ENCODE assay signal across 19 mouse cellular contexts in genomic region chr6:84144393-84144792, GRCm38 (mm10).
"Had no signal": no experiment of that assay in that cellular context is flagged by ENCODE, and none has a peak within 500 bp of the region (broad histone marks: within the 10 kb centered on the region; RNA-seq: fewer than 3 reads in every experiment).

No protein-coding gene starts in this region.

- ATAC-seq: intestine, postnatal 0 days had no signal

- DNase-seq: kidney, adult 8-10 months; kidney, postnatal 10 days; layer of hippocampus, postnatal 36 days; left cerebral cortex, postnatal 4 days; liver, embryonic 13.5 days; lung, adult 2 months; lung, postnatal 14 days; lung, postnatal 4 days; midbrain, embryonic 14.5 days; retina, postnatal 1 day; right cerebral cortex, postnatal 25 days; spleen, adult 18-20 months; thymus, postnatal 25 days had no signal

- H3K9me3 ChIP-seq: kidney, embryonic 15.5 days; liver, embryonic 13.5 days; stomach, embryonic 15.5 days had no signal

- H3K9ac ChIP-seq: kidney, embryonic 15.5 days; liver, embryonic 13.5 days; stomach, embryonic 15.5 days had no signal

- H3K36me3 ChIP-seq: kidney, embryonic 15.5 days; liver, embryonic 13.5 days; stomach, embryonic 15.5 days had no signal

- H3K27ac ChIP-seq: kidney, embryonic 15.5 days; layer of hippocampus, adult 2 months; left cerebral cortex, adult 2 months; liver, embryonic 13.5 days; stomach, embryonic 15.5 days had no signal

- H3K27me3 ChIP-seq: liver, embryonic 13.5 days; stomach, embryonic 15.5 days had no signal

- H3K4me1 ChIP-seq: liver, embryonic 13.5 days; stomach, embryonic 15.5 days had no signal

- H3K4me2 ChIP-seq: kidney, embryonic 15.5 days; liver, embryonic 13.5 days; midbrain, embryonic 11.5 days; stomach, embryonic 15.5 days had no signal

- H3K4me3 ChIP-seq: kidney, embryonic 15.5 days; layer of hippocampus, adult 2 months; left cerebral cortex, adult 2 months; liver, embryonic 13.5 days; stomach, embryonic 15.5 days had no signal
